Mouse (Mus musculus) hindbrain, embryonic 15.5 days (tissue): Measurements from ENCODE around the gene Rita1. TPM values are rescaled to one million over a fixed set of nuclear protein-coding genes. Genes with fewer than 3 reads are reported as not detected.

Experiments used
- ATAC-seq: fragments of 200-750 bp; cut with Nextera tagmentation; 2 replicates; pipeline ENCODE4 v1.8.0; 2017; ENCODE audit warnings: low read depth, moderate number of reproducible peaks, moderate TSS enrichment; ENCODE audit not compliant: low FRiP score
- H3K27ac ChIP-seq: fragments of 300-500 bp; sonication (generic); replicated peaks from 2 replicates; pipeline ENCODE4 v1.5.1; 2015; ENCODE audit warnings: mild to moderate bottlenecking, inconsistent platforms
- H3K27me3 ChIP-seq: fragments of 300-500 bp; sonication (generic); 2 replicates; pipeline ENCODE4 v1.6.1; 2015; ENCODE audit warnings: control low read depth, inconsistent platforms
- H3K36me3 ChIP-seq: fragments of 300-500 bp; sonication (generic); 2 replicates; pipeline ENCODE4 v1.6.1; 2015; ENCODE audit warnings: control low read depth, inconsistent platforms
- H3K4me1 ChIP-seq: fragments of 300-500 bp; sonication (generic); replicated peaks from 2 replicates; pipeline ENCODE4 v1.6.1; 2015; ENCODE audit warnings: control low read depth, inconsistent platforms
- H3K4me2 ChIP-seq: fragments of 300-500 bp; sonication (generic); 2 replicates; pipeline ENCODE4 v1.6.1; 2015; ENCODE audit warnings: moderate library complexity, mild to moderate bottlenecking, inconsistent platforms
- H3K4me3 ChIP-seq: fragments of 300-500 bp; sonication (generic); 2 replicates; pipeline ENCODE4 v1.5.1; 2015; ENCODE audit warnings: mild to moderate bottlenecking, inconsistent platforms
- H3K9ac ChIP-seq: fragments of 300-500 bp; sonication (generic); 2 replicates; pipeline ENCODE4 v1.6.1; 2015; ENCODE audit warnings: inconsistent platforms
- H3K9me3 ChIP-seq: fragments of 300-500 bp; sonication (generic); 2 replicates; pipeline ENCODE4 v1.6.1; 2016; ENCODE audit warnings: control low read depth, inconsistent platforms
- WGBS: fragments of 180-500 bp; shearing (Covaris S2); methylation state at CpG from one replicate; pipeline ENCODE4 v1.1.7; 2015; 5-methylcytosine and 5-hydroxymethylcytosine counted together
- polyA plus RNA-seq: library from polyadenylated mRNA; unstranded; fragments of >200 nt; fragmentation: Nextera tagmentation; extraction: Ambion mirVana; gene quantifications from 2 replicates; pipeline ENCODE4 v1.2.1, GENCODE M21; 2015

Rita1 gene
- polyA plus RNA-seq, 1 experiment from 2014 or later: 31.1 TPM

DNA sequence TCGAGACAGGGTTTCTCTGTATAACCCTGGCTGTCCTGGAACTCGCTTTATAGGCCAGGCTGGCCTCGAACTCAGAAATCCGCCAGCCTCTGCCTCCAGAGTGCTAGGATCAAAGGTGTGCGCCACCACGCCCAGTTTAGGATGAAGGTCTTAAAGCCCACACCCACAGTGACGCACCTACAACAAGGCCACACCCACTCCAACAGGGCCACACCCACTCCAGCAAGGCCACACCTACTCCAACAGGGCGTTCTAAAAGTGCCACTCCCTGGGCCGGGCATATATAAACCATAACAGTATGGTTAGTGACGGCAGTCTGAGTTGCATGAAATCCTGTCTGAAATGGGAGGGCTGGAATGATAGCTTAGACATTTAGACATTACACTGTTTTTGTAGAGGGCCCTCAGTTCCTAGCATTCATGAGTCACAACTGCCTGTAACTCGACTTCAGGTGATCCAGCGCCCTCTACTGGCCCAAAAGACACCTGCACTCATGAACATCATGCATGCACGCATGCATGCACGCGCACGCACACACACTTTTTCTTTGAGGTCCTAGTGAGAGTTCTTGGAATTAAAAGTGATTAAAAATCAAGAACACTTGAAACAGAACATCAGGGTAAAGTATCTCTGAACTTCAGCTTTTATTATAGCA is 21.9 kb downstream of the Rita1 start:
- no peaks in the 10 kb centered on the region for H3K9me3 ChIP-seq
- no peak overlapping the region for H3K27ac ChIP-seq
- WGBS: 78% methylated on average over 16 of the region's 16 CpGs
- no peaks in the 10 kb centered on the region for H3K36me3 ChIP-seq
- ATAC-seq: no peak
- no peaks in the 10 kb centered on the region for H3K27me3 ChIP-seq
- H3K4me2 ChIP-seq: no peak overlapping the region
- H3K4me3 ChIP-seq: no peak overlapping the region
- H3K4me1 ChIP-seq: peaks cover 27% of the 10 kb centered on the region
- no peak overlapping the region for H3K9ac ChIP-seq

DNA sequence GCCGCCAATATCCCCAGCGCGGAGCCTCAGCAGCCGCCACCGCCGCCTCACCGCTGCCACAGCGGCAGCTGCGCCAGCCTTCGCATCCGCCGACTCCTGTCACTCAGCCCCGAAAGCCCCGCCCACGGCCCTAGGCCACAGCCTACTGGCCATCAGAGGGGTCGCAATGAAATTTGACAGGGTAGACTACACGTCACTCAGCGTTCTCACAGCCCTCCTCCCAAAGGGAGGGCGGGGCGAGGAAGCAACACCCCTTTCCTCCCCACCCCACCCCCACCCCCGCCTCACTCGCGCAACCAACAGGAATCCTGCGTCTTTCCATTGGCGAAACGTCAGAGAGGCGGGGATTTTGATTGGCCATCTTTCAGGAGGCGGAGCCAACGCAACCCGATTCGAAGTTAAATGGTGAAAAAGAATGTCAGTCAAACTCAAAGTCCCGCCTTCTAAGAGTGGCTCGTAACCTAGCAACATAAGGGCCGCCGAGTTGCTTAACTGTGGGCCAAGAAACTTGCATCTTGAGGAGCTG is 23.8 kb downstream of the Rita1 start, which contains the start of the genes Tpcn1 and Iqcd:
Tpcn1 (minus strand) TSS at position 105 of the 526 bp plus-strand sequence.
Iqcd (plus strand) TSS at position 448 of the 526 bp plus-strand sequence.
- Histone ChIP-seq H3K9me3 (no peaks in the 10 kb centered on the region), H3K27ac (peak within 1 kb of the TSS; percentile 74), H3K4me1 (peaks cover 31% of the 10 kb centered on the region), H3K4me2 (peak within 1 kb of the TSS; percentile 93), H3K27me3 (no peaks in the 10 kb centered on the region), H3K36me3 (0 out of 2 replicates have a peak, but pooled peaks cover 5% of the 10 kb centered on the region), H3K4me3 (peak within 1 kb of the TSS; percentile 73), H3K9ac (peak within 1 kb of the TSS; percentile 79)
- peak; percentile 98 for ATAC-seq
- WGBS: 0% methylated on average over 35 of the region's 35 CpGs

DNA sequence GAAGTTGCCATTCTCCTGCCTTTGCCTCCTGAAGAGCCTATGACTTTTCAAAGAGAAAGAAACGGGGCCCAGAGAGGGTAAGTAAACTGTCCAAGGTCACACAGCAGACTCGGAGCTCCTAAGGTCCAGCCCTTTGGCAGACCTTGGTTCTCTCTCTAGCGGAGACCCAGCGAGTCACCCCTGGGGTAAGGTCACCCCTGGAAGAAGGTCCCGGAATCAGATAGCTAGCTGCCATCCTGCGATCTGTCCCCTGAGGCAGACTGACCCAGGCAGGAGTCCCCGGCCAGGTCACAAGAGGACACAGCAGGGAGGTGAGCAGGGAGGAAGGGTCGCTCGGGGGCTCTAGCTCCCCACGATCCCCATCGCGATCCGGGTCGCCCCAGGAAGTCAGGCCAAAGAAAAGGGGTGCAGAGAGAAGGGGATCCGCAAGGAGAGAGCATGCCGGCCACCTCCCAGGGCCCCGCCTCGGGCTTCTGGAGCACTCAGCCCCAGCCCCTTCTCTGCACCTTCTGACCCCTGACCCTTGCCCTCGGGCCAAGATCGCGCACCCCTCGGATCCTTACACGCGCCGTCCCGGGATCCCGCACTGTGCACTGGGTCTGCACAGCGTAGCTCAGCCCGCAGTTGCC is 24.3 kb downstream of the Rita1 start:
- no peaks in the 10 kb centered on the region for H3K27me3 ChIP-seq
- peak overlapping the region; percentile 93 for H3K4me2 ChIP-seq
- no peak for ATAC-seq
- peak overlapping the region; percentile 79 for H3K9ac ChIP-seq
- H3K4me1 ChIP-seq: peaks cover 31% of the 10 kb centered on the region
- H3K36me3 ChIP-seq: 0 out of 2 replicates have a peak, but pooled peaks cover 8% of the 10 kb centered on the region
- 2% methylated on average over 24 of the region's 29 CpGs for WGBS
- H3K4me3 ChIP-seq: peak overlapping the region; percentile 73
- H3K9me3 ChIP-seq: no peaks in the 10 kb centered on the region
- peak overlapping the region; percentile 74 for H3K27ac ChIP-seq

DNA sequence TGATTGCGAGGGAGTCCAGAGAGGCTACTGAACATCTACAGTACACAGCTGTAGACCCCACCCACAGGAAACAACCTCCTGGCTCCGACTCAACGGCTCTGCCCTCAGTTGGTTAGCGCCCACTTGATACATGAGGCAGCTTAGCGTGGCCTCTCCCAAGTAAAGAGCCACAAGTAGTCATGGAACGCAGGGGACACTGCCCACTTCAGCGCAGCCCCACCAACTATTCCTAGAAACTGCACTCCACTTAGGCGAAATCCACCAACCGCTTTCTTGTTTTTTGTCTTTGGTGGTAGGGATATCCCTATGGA is 24.8 kb downstream of the Rita1 start:
- Histone ChIP-seq H3K4me3 (peak overlapping the region; percentile 73), H3K36me3 (0 out of 2 replicates have a peak, but pooled peaks cover 8% of the 10 kb centered on the region), H3K9me3 (no peaks in the 10 kb centered on the region), H3K27ac (peak overlapping the region; percentile 74), H3K4me1 (peaks cover 31% of the 10 kb centered on the region), H3K9ac (peak overlapping the region; percentile 79), H3K27me3 (no peaks in the 10 kb centered on the region), H3K4me2 (peak overlapping the region; percentile 93)
- WGBS: 35% methylated on average over 9 of the region's 9 CpGs
- no peak for ATAC-seq

DNA sequence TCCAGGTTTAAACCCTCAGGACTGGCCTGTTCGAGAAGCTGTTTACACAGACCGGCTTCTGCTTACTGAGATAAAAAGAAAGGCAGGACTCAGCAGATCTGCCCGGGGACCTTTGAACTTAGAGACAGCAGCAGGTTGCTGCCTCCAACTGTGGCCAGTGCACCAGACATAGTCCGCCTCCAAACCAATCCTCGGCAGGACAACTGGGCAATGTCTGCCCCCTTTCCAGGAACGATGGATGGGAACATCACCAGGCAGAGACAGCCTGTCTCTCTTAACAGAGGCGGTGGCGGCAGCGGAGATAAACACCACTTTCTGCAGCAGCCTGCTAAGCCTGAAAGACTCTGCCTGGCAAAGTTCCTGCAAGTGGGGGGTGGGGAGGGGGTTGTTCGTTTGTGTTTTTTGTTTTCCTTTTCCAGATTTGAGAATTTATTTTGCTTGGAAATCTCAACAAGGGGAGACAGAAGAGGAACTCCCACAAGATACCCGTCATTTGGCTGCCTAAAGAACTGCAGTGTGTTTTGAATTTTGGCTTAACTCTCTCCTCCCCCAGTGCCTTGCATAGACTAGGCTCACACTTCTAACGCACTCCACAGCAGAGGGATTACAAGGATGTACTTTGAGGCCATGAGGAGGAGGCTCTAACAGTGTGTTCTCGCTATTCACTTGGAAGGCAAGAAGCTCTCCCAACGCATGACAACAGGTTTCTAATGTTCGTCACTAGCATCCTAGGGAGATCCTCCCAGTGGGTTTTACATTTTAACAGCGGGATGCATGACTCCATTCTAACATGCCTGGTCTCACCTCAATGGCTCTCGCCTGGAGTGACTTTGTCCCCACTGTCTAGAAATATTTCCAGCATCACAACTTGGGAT is 25.4 kb downstream of the Rita1 start:
- no peak for ATAC-seq
- Histone ChIP-seq H3K27me3 (no peaks in the 10 kb centered on the region), H3K36me3 (0 out of 2 replicates have a peak, but pooled peaks cover 8% of the 10 kb centered on the region), H3K9me3 (no peaks in the 10 kb centered on the region), H3K4me2 (peak overlapping the region; percentile 93), H3K27ac (peak overlapping the region; percentile 74), H3K4me3 (peak overlapping the region; percentile 73), H3K4me1 (peaks cover 31% of the 10 kb centered on the region), H3K9ac (peak overlapping the region; percentile 79; the same call in 1 of the 2 replicates)
- 12% methylated on average over 17 of the region's 17 CpGs for WGBS

DNA sequence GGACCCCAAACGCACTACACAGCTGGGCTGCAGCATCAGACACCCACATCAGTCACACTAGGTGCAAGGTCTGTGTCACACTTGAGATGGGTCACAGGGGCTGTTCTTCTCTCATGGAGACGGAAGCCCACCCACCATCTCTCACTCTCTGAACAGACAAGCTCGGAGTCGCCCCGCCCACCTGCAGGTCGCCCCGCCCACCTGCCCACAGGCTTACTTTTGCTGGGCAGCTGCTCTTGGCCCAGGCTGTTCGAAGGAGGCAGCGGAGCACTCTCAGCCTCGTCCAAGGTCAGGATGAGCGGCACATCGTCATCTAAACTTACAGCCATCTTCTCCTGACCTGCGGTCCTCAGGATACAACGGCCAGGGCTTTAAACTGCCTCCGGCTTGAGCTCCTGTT is 27.4 kb downstream of the Rita1 start:
- Histone ChIP-seq H3K27ac (no peak overlapping the region), H3K9ac (no peak overlapping the region), H3K4me2 (no peak overlapping the region), H3K4me3 (no peak overlapping the region), H3K27me3 (no peaks in the 10 kb centered on the region), H3K4me1 (peaks cover 36% of the 10 kb centered on the region), H3K36me3 (0 out of 2 replicates have a peak, but pooled peaks cover 8% of the 10 kb centered on the region), H3K9me3 (no peaks in the 10 kb centered on the region)
- WGBS: 42% methylated on average over 15 of the region's 15 CpGs
- ATAC-seq: no peak

DNA sequence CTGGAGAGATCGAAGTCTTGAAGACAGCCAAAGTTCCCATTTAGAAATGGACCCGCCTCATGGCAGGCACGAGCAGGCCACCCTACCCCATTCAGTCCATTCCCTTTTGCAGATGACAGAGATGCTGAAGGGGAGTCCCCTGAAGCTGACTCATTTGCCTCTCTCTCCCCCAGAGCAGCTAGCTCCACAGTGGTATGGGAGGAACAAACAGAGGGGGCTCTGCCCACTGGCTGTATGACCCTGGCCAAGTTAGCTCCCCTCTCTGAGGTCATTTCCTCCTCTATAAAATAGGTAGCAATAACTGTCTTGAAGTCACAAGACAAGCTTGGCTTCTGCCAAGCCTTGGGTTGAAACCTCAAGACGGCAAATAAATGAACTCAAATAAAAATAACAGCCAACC is 28.9 kb downstream of the Rita1 start:
- Histone ChIP-seq H3K36me3 (0 out of 2 replicates have a peak, but pooled peaks cover 8% of the 10 kb centered on the region), H3K9ac (no peak overlapping the region), H3K4me1 (peaks cover 44% of the 10 kb centered on the region), H3K27me3 (no peaks in the 10 kb centered on the region), H3K4me2 (no peak overlapping the region), H3K4me3 (no peak overlapping the region), H3K27ac (no peak overlapping the region), H3K9me3 (no peaks in the 10 kb centered on the region)
- WGBS: 94% methylated on average over 4 of the region's 4 CpGs
- ATAC-seq: no peak

DNA sequence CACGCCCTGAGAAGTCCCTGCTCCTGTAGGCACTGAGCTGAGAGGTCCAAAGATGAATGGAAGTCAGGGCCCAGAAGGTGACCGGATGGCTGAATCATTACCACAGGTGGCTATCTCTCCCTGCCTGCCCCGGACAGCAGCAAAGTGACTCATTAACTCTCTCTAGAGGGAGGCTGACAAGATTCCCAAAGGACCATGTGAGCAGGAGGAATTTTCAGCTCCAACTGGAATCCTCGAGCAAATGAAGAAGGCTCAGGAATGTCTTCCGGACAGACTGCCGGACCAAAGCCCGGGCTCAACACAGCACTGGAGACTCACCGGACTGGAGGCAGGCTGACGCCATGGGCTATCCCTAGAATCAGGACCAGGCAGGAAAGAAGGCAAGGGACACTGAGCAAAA is 30.4 kb downstream of the Rita1 start:
- H3K9ac ChIP-seq: no peak overlapping the region
- no peak overlapping the region for H3K4me3 ChIP-seq
- H3K27ac ChIP-seq: no peak overlapping the region
- no peaks in the 10 kb centered on the region for H3K9me3 ChIP-seq
- no peaks in the 10 kb centered on the region for H3K27me3 ChIP-seq
- ATAC-seq: no peak
- WGBS: 76% methylated on average over 9 of the region's 9 CpGs
- no peak overlapping the region for H3K4me2 ChIP-seq
- H3K4me1 ChIP-seq: peaks cover 39% of the 10 kb centered on the region
- H3K36me3 ChIP-seq: 0 out of 2 replicates have a peak, but pooled peaks cover 8% of the 10 kb centered on the region

DNA sequence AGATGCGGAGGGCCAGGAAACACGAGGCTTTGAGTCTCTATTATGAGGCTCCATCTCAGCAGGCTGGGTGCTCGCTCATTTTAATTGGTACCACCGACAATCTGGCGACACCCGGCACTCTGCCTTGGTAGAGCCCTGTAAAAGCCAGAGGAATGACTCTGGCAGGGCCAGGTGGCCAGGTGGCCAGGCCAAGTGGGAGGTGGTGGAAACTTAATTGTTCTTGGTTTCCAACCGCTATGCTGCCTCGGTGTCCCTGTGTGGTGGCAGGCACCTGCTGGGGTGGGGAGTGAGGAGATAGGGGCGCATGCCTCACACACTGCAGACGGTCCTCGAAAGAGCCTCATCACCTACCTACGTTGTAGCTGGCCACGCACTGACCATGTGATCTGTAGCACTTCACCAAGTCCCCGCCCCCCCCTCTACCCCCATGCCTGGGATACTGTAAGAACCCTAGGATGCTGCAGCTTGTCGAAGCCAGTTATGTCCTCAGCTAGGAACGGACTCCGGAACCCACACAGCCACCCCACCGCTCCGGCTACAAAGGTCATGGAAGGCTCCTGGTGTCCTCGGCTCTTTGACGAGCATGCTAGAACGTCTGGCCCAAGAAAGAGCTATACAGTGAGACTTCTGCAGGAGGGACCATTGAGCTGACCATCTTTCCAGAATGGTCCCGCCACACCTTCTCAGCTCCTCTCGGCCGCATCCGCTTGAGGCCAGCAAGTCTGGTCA is 32.3 kb downstream of the Rita1 start:
- H3K4me2 ChIP-seq: no peak overlapping the region
- H3K36me3 ChIP-seq: 0 out of 2 replicates have a peak, but pooled peaks cover 8% of the 10 kb centered on the region
- H3K4me1 ChIP-seq: peaks cover 28% of the 10 kb centered on the region
- H3K9ac ChIP-seq: no peak overlapping the region
- 71% methylated on average over 26 of the region's 26 CpGs for WGBS
- H3K4me3 ChIP-seq: no peak overlapping the region
- 0 out of 2 replicates have a peak, but pooled peaks have one; percentile 28 for ATAC-seq
- no peaks in the 10 kb centered on the region for H3K27me3 ChIP-seq
- H3K9me3 ChIP-seq: no peaks in the 10 kb centered on the region
- H3K27ac ChIP-seq: peak overlapping the region; percentile 18; the same call in 1 of the 2 replicates

DNA sequence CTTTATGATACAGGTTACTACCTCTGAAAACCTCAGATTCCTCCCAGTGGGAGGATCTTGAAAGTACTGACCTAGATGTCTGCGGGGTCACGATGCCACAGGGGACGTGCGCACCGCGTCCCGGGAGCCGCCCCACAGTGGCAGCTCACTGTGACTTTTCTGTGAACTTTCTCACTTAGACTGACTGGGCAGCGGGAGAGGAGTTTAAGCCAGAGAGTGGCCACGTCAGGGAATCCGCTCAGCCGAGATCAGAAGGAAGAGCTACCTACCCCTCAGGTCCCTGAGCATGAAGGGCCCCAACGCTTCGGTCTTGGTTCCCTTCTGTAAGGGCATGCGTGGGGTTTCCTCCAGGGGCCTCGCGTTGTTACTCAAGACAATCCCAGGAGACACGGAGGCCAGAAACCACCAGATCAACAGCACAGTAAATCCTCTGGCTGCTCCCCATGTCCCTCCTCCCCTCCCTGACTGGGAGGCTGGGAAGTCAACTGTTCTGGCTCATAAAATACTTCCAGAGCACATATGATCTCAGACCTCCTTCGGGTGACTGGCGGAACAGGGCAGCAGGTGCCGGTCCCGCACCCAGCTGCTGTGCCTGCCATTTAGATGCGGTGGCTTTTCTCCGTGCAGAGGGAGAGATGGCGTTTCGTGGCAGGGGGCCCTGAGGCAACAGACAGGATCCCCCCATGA is 33.0 kb downstream of the Rita1 start:
- Histone ChIP-seq H3K27me3 (no peaks in the 10 kb centered on the region), H3K4me2 (no peak overlapping the region), H3K9me3 (no peaks in the 10 kb centered on the region), H3K27ac (peak overlapping the region; percentile 52), H3K4me1 (peaks cover 25% of the 10 kb centered on the region), H3K9ac (no peak overlapping the region), H3K4me3 (no peak overlapping the region), H3K36me3 (0 out of 2 replicates have a peak, but pooled peaks cover 8% of the 10 kb centered on the region)
- ATAC-seq: 0 out of 2 replicates have a peak, but pooled peaks have one; percentile 36
- 49% methylated on average over 26 of the region's 26 CpGs for WGBS
